Mouse (Mus musculus) 416B (cell line): ENCODE data around the gene Olfr178.

Experiments
- DNase-seq: peaks from one replicate; pipeline ENCODE4 v3.0.0; 2011; ENCODE audit warnings: low read depth

Olfr178 gene

DNA sequence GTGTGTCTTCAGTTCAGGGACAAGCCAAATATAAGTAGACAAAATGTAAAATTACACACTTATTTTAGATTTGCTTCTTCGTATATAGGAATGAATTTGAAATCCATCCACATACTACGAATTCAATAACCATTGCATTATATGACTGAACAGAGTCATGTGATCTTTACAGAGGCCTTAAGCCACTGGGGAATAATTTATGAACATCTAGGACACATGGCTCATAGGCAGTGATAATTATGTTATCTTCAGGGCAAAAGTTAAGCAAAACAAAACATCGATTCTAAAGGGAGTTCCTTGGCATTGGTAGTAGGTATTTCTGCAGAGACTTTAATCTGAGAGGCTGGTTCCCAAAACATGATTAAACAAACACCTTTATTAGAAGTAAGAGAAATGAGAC is at the start of gene Olfr178:
Olfr178 (minus strand) TSS at position 101 of the 400 bp plus-strand sequence.
- DNase-seq = no peak

DNA sequence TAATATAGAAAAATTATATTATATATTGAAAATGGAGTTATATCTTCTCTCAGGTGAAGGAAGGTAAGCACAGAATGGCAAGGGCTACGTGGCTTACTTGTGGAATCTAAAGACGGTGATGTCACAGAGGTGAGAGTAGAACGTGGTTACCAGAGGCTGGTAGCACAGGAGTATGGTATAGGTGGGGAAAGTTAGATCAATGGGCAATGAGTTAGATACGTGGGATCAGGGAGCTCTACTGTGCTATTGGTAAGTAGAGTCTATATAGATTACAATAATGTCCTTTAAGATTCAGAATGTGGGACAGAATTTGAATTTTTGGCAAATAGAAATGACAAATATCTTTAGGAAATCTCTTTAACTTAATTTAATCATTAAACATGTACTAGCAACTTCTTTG is 37.4 kb upstream of the Olfr178 start, which contains the start of gene Olfr180:
Olfr180 (minus strand) TSS at position 101 of the 400 bp plus-strand sequence.
- no peak for DNase-seq

DNA sequence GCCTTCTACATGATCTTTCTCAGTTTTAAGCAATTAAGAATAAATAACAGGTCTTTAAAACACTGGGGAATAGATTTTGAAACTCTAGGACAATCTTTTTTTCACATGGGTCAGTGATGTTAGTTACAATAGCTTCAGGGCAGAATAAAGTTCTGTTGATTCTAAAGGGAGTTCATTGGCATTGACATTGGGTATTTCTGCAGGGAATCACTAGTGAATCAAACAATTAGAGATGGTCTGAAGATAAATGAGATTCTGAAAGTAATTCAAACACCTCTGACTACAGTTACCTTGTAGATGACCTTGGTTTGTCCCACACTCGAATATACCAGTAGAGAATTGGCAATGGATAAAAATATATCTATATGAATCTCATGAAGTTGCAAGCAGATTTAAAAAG is 36.8 kb upstream of the Olfr178 start, which contains the start of gene Olfr181:
Olfr181 (minus strand) TSS at position 101 of the 400 bp plus-strand sequence.
- DNase-seq = no peak

DNA sequence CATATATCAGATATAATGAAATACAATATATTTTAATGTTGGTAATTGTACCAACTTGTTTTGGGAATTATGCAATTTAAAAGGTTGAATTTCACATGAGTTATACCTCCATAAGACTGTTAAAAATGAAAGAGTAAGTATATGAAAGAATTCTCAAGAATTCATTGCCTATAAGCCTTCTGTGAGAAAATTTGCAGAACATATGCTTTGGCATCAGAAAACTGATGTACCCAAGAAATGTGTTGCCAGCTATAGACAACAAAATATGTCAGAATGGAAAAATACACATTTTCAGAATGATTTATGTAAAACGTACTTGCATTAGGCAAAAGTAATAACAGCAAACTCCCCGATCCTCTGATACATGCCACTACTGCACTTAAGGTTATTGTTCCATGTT is 7.4 kb downstream of the Olfr178 start:
- DNase-seq = no peak

DNA sequence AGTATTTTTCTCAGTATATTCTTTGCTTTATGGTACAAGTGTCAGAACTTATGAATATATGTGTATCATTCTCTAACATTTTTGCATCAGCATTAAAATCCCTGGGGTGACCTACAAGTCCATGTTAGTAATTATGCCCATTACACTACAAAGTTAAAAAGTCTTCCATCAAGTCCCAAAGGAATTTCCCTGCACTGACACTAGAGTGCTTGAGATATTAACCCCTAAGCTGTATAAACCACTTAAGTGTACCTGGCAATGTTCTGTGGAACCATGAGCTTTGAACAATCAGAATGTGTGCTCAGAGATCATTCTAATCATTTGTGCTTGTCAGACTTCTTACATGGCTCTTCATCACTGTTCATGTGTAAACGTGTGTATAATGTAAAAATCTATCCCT is 17.2 kb downstream of the Olfr178 start, which contains the start of gene Olfr177:
Olfr177 (minus strand) TSS at position 101 of the 400 bp plus-strand sequence.
- no peak for DNase-seq

GRCm38 (mm10) chr16:58861479-58861878 is 30.4 kb downstream of the Olfr178 start:
- no peak for DNase-seq

GRCm38 (mm10) chr16:58860032-58860737 is 31.7 kb downstream of the Olfr178 start:
- DNase-seq = no peak
